Mouse (Mus musculus) retina, postnatal 1 day (tissue): ENCODE data around the gene Hsd17b11.
"Not testable (repeated sequence)": the region's sequence is repeated elsewhere in the genome, so short reads cannot be mapped to it uniquely, and the experiment has no call there.

Experiments used
- DNase-seq: peaks from one replicate; pipeline ENCODE4 v3.0.0-alpha.2; 2012

Gene Hsd17b11

DNA sequence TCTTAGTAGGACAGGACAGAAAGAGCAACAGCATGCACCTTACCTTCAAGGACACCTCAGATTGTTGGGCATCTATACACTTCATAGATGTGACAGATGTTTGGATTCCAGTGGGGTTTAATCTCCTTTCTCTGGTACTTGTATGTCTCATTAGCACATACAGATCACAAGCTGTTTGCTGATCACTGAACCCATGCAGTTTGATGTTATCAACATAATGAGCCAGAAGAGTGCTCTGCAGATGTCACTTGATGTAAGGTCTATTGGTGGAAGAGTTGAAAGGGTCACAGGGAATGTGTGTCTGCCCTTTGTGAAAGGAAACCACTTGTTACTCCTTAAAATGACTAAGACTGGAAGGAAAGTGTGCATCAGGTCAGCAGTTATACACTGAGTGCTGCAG lies 13.3 kb upstream of the Hsd17b11 start:
- DNase-seq, result peak; percentile 74

DNA sequence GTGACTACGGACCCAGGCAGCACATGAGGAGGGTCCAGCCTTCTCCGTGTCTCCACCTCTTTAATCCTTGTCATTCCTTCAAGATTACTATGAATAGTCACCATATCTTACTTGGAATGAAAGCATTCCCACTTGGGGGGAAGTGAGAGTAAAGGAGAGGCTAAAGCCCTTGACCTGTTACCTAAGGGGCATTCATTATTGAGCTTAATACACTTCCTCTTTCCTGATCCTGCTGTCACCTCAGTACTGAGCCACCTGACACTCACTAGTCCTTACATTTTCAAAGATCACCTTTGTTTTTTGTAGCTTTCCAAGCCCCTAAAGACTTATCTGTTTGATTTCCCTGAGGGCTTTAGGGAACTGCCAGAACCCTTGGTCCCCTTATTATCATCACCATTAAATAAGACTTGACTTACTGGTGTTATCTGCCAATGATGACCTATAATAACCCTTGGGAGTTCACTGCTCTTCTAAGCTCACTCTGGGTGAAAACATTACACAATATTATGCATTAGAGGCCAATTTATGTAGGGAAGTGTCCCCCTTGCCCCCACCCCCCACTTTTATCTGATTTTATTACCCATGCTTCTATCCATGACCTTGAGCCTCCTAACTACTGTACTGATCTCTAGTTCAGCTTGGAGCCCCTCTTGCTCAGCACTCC lies 10.8 kb upstream of the Hsd17b11 start:
- no peak for DNase-seq

DNA sequence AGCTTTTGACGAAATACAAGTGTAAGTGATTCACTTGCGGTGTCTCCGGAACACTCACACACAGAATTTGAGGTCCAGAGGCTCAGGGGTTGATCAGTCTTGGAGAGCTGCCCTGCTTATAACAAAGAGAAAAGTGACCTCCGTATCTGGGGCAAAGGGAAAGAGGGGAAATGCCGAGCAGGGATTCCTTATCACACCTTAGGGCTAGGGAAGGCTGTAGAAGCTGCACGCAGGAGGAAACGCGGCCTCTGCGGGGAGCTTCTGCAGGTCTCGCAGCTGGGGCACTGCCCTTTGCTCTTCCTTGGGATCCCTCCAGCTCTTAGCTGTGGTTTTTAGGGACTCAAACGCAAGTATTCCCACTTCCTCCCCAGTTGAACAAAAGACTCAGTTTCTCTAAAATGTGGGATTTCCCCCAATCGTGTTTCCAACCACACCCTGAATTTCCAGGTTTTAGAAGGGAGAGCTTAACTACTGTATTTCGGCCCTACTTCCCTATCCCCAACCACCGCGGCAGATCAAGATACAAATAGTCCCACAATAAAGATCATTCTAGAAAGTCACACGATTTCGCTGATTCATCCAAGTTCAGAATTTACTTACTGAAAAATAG lies 3.6 kb upstream of the Hsd17b11 start:
- no peak for DNase-seq

DNA sequence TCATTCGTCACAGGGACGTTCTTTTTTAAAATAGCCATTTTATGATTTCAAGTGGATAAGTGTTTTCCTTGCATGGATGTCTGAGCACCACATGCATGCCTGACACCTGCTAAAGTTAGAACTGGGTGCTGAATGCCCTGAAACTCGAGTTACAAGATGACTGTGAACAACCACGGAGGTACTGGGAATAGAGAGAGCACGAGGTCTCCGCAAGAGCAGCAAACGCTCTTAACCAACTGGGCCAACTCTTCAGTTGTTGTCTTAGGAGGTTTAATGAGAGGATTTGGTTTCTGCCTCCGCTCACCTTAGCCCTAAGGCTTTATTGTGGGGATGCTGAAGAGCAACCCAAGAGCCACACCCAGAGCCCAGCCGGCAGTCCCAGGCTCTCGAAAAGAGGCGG lies 3.0 kb upstream of the Hsd17b11 start:
- DNase-seq, result no peak

DNA sequence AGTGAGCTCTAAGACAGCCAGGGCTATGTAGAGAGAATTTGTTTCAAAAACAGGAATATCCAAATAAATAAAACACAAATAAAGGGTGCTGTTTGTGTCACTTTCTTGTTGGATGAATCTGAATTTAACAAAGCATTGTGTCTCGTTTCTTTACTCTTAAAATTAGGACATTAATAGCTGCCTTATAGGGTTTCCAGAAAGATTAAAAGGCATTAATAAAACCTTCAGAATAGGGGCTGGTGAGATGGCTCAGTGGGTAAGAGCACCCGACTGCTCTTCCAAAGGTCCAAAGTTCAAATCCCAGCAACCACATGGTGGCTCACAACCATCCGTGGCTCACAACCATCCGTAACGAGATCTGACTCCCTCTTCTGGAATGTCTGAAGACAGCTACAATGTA lies 2.5 kb upstream of the Hsd17b11 start:
- not testable (repeated sequence) for DNase-seq

DNA sequence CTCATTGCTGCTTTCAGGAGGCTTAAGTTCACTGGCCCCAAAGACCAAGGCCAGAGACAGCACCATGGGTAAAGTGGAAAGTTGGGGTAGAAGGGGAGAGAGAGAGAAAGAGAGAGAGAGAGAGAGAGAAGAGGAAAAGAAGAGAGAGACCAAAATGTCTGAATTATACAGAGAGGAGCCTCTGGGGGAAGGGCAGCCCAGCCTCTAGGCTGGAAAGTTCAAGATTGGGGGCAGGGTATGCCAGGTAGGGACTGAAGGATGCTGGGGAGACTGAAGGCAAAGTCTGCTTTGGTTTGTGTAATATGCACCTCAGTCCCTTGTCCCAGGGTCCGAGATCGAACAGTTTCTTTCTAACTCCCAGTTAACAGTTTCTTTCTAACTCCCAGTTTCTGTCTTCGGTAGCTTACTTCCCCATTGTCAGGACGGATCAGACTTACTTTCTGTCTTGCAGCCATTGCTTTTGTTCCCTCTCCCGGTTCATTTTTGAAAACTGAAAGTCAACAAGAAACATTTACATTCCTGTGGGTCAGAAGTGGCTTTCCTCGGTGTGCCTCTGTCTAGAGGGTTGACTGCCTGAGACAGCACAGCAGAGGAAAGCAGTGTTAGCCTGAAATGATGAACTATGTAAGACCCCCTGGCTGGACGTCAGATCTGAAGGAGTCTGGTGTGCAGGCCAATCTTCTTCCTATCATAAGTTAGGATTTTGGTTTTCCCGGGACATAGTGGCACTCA lies 1.7 kb upstream of the Hsd17b11 start:
- DNase-seq, result no peak

DNA sequence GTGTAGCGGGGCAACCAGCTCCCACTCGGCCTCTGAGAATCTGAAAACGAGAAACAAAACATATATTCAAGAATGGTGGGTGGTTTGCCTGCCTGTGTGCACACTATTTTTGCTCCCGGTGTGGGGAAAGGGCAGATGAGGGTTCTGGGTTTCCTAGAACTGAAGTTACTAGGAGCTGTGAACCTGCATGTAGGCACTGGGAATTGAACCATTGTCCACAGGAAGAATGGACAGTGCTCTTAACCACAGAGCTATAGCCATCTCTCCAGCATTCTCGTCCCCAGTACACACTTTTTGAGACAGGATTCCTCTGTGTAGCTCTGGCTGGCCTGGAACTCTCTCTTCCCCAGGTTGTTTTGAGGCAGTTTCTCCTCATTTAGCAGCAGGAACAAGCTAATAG lies 839 bp upstream of the Hsd17b11 start:
- DNase-seq, result no peak

DNA sequence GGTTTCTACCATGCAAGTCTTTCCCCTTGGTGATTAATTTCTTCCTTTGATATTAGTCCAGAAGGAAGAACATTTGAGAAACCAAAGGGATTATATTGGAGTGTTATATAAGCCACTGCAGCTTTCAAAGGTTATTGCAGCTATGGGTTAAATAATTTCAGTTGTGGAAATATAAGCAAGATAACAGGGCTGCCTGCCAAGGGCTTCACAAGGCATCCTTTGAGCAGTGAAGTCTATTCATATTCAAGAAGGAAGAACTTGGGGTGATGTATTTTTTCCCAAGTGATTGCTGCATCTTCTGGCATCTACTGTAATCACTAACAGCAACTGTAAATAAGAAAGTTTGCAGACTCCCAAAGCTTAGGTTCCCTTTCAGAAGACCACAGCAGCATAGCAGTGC lies 10.3 kb downstream of the Hsd17b11 start:
- DNase-seq, result no peak

DNA sequence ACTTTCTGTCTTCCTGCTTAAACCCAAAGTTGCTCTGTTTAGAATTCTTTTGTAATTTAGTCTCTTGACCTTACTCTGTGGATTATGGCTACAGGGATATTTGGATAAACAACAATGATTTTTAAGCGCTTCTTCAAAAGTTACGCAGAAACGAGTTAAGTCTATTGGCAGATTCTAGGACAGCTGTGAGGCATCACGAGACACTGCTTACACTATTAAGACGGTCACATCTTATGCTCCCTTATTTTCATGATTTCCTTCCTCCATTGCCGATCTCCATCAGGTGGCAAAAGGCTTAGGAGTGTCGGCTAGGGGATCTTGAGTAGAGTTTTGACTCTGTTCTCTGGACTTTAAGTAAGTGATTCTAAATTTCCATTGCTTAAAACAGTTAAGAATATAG lies 11.5 kb downstream of the Hsd17b11 start:
- no peak for DNase-seq

DNA sequence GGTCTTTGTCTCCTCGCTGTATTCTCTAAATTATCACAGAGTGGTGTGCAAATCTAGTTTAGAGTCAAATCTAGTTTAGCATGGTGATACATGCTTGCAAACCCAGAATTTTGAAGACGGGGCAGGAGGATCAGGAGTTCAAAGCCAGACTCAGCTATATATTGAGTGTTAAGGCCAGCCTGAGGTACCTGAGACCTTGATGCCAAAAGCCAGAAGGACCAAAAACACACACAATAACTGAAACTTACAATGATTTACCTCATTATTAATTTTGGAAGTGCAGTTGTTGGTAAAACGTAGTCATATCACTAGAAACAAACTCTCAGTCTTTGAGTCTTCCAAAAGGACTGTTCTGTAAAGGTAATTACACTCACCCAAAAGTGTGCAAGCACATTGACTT lies 12.3 kb downstream of the Hsd17b11 start:
- DNase-seq, result no peak

DNA sequence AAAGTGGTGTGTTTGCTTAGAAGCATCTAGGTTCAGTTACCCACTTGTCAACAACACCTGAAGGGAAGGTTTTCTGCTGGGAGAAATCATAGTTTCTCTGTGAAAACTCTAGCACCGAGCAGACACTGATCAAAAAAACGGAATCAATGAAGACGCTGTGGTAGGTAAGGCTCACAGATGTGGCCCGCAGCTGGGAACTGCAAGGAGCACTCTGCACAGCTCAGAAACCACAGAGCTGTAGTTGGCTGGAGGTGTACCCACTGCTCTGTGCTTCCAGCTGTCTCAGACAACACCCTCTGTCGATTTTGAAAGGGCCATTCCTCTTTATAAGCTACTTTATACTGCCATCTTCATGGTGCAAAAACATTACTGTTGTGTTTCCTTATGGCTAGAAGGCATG lies 13.9 kb downstream of the Hsd17b11 start:
- DNase-seq, result no peak

DNA sequence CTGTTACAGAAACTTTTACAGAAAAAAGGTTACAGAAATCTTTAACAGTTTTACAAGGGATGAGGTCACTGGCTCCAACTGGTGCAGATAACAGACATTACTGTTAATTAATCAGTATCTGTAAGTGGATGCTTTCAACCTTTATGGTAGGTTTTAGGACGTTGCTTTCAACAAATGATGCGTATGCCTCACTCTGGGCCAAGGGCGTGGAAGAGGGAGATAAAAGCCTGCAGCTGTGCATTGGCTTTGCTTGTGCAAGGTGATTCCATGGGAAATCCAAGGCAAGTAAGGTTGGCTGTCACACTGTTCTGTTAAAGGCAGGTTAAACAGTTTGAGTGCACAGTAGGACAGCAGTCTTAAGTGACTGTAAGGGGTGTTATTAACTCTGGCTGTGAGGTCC lies 14.9 kb downstream of the Hsd17b11 start:
- no peak for DNase-seq

DNA sequence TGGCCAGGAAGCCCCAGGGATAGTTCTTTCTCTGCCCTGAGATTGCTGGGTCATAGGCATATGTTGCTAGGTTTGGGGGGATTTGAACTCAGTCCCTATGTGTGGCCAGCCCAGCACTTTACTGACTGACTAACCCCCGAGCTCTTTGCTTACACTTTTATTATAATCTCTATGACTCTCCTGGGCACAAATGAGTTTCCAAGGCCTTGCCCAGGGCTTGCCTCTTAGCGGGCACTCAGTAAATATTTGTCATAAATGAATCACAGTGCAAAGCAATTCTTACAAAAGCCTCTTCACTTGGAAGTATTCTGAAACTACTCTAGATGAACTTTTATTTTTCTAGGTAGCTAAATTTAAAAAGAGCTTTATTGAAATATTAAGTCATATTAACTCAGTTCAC lies 17.8 kb downstream of the Hsd17b11 start:
- no peak for DNase-seq

DNA sequence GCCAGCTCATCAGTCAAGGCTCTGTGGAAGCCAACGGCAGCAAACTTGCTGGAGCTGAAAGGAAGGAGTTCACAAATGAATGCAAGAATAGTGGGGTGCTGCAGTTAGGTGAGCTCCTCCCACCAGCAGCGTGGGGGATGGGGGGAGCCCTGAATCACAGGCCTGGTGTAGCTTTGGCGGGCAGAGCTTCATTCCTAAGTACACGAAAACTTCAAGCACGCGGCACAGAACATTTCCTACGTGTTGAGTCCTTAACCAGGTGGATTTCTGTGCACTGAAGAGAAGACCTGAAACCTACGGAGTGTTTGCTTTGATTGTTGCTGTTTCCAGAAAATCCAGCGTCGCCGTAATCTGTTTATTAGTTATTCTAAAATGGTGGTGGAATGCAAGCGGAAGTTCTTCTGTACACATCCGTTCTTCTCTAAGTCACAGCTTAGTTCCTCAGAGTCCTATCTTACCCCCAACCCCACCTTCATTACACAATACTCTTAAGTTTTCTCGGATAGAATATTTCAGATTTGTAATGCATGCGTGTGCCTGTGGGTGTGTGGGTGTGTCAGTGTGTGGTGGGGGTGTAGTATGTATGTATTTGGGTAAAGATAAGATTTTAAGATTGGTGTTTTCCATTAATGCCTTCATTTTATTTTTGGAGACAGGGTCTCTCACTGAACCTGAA lies 18.3 kb downstream of the Hsd17b11 start:
- DNase-seq, result no peak

DNA sequence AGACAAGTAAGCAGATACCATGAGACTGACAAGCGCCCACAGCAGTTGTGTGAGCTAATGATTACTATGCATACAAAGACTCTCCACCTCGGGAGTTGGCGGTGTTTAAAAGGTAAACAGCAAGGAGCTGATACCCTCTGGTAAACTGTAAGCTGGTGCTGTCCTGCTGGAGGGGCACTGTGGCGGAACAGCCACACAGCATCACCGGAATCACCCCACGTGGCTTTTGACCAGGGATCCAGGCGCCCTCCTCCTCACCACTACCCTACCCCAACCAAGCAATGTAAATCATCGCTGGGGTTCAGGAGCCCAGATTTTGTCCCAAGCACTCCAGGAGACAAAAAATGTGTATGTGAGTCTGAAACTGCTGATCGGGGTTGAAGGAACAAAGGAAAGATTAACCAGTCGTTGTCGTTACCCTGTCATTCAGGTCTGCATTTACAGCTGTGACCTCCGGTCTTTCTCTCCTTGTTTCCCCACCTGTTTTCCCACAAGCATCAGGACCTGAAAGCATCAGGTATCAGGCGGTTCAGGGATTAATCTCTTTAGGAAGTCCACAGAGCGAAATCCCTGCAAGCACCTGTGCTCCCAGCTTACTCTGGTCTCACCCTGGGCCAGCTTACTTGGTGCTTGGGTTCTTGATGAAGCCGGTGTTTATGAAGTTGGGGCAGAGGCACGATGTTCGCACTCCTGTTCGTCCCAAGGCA lies 19.0 kb downstream of the Hsd17b11 start:
- DNase-seq, result no peak

DNA sequence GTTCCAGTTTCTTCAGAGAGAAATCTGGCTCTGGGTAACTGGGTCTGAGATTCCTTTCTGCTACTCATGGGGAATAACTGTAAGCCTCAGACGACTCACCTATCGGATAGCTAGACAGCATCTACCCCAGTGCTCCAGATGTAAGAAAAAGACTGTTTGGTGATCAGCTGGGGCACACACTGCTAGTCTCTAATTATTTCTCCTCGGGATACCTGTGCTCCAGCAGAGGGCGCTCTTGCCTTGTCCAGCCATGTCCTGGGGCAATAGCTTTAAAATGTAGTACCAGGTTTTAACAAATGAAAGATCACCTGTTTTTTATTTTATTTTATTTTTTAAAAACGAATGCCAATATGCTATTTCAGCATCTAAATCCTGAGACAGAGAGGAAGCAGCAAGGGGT lies 22.0 kb downstream of the Hsd17b11 start:
- peak; percentile 82 for DNase-seq

DNA sequence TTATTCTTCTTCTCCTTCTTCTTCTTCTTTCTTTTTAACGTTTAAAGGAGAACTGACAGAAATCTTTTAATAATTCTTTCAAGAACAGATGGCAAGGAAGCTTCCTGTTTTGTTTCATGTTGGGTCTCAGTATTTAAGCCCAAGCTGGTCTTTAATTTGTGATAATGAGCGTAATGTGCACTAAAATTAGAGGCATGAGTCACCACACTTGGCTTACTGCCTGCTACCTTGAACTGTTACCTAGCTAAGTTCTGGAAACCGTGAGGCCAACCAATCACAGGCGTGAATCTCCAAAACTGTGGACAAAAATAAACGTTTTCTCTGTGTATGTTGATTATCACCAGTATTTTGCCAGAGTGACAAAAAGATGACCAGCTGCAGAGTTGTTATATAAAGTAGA lies 23.0 kb downstream of the Hsd17b11 start:
- DNase-seq, result peak; percentile 14

DNA sequence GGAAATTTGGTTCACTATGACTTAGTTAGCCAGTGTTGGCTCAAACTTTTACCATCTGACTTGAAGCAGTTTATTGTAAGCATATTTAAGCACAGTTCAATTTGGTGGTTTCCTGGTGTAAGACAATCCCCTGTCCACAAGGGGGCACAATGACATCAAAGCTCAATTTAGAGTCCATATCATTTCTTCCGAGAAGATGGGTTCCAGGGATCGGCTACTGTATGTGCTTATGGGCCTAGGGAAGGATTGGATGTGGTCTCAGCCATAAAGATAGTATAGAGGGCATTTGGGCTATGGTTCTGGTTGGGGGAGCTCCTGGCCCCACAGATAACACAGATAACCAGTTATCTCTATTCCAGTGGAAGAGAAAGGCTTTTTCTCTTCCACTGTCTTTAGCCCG lies 26.5 kb downstream of the Hsd17b11 start:
- peak; percentile 52 for DNase-seq

DNA sequence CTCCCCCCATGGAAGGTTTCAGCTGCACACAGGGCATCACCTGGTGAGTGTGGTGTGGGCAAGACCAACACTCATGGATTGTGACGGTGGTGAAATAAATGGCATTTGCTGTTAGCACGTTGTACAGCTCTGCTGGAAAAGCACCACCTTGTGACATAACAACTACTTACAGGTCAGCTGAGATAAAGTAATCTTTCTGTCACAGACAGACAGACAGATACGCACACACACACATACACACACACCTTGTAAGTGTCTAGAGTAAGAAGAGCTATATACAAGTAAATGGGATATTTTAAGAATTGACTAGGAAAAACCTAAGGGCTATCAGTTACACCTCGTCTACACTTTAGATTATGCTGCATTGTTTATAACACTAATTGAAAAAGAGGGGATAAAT lies 27.1 kb downstream of the Hsd17b11 start:
- DNase-seq, result no peak

DNA sequence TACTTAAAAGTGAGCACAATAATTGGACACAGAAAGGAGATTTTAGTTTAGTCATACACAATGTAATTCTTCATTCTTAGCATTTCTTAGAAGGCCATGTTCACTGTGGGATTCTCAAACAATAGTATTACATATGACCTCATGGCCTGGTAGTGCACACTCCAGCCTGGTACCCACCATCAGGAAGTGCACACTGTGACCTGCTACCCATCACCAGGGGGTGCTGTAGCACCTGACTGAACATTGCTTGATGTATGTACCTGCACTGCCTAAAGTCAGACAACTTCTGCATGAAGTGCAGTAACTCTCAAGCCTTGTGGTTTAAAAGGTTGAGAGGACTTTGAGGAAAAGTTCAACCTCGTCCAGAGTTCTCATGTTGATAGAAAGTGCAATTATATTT lies 28.1 kb downstream of the Hsd17b11 start:
- no peak for DNase-seq

DNA sequence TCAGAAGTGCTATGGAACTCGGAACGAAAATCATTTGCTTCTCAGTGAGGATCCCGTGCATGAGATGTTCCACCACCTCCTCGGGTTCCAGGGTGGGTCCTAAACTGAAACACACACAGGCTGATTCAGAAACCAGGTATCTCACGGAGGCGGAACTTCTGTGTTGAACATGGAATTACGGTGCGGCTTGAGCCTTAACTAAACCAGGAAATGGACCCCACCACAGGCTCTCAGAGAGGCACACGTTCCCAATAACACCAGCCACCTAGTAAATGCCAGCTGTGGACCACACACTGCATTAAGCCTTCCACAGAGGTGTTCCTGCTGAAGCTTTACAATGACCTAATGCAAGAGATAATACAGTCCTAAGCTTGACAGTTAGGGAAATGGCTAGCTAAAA lies 28.9 kb downstream of the Hsd17b11 start:
- no peak for DNase-seq

DNA sequence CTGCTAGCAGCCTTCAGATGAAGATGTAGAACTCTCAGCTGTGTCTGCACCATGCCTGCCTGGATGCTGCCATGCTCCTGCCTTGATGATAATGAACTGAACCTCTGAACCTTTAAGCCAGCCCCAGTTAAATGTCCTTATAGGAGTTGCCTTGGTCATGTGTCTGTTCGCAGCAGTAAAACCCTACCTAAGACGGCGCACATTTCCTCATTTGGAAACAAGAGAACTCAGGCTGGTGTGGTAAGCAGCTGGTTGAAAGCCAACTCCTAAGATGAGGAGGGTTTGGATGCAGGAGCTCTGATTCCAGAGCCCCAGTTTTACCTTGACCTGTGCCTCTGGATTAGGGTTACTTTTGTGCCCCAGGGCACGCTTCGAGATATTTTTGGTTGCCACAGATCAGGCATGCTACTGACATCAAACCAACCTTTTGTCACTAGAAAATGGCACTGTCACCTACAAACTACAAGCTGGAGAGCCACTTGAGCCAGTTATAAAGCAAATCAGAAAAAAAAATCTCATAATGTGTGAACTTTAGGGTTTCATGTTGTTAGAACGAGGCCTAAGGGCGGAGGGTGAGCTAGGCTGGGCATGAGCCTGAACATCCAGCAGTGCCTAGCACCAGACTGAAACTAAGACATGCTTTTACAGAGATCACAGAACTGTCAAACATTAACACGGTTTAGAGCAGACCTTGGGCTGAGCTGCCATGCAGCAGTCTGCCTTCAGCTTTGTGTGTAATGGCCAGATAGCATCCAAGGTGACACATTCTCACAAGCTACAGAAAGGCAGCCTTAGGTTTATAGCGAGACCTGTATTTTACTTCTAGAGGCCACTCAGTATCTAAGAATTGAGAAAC lies 40.8 kb downstream of the Hsd17b11 start:
- no peak for DNase-seq
